Comparison of ENCODE assay signal across 20 mouse cellular contexts in genomic region chr3:142929906-142930305, GRCm38 (mm10).
"Had no signal": no experiment of that assay in that cellular context is flagged by ENCODE, and none has a peak within 500 bp of the region (broad histone marks: within the 10 kb centered on the region; RNA-seq: fewer than 3 reads in every experiment).

No protein-coding gene starts in this region.

- ATAC-seq: midbrain, embryonic 16.5 days had no signal

- H3K4me3 ChIP-seq: midbrain, embryonic 10.5 days; midbrain, embryonic 12.5 days; myocyte; neural tube, embryonic 13.5 days; neural tube, embryonic 15.5 days; stomach, embryonic 15.5 days had no signal

- H3K9ac ChIP-seq: lung, embryonic 14.5 days; midbrain, embryonic 12.5 days; neural tube, embryonic 13.5 days; neural tube, embryonic 15.5 days; stomach, embryonic 15.5 days had no signal

- H3K4me2 ChIP-seq: lung, embryonic 14.5 days; midbrain, embryonic 12.5 days; neural tube, embryonic 13.5 days; neural tube, embryonic 15.5 days; stomach, embryonic 15.5 days had no signal

- DNase-seq: lung, adult 18-20 months; lung, embryonic 14.5 days; lung, postnatal 10 days; lung, postnatal 4 days; midbrain, embryonic 14.5 days; retina, postnatal 1 day; right cerebral cortex, adult 18-20 months; right cerebral cortex, postnatal 25 days; right cerebral cortex, postnatal 4 days; thymus, adult 2 months; thymus, postnatal 25 days; thymus, postnatal 4 days had no signal

- H3K36me3 ChIP-seq: midbrain, embryonic 10.5 days; midbrain, embryonic 12.5 days; neural tube, embryonic 13.5 days; neural tube, embryonic 15.5 days; stomach, embryonic 15.5 days had no signal

- H3K27ac ChIP-seq: midbrain, embryonic 10.5 days; midbrain, embryonic 12.5 days; neural tube, embryonic 13.5 days; neural tube, embryonic 15.5 days; stomach, embryonic 15.5 days; stomach, postnatal 0 days had no signal

- H3K4me1 ChIP-seq: midbrain, embryonic 12.5 days; stomach, embryonic 15.5 days had no signal

- H3K9me3 ChIP-seq: midbrain, embryonic 10.5 days; midbrain, embryonic 12.5 days; neural tube, embryonic 13.5 days; neural tube, embryonic 15.5 days; stomach, embryonic 15.5 days had no signal

- H3K27me3 ChIP-seq: midbrain, embryonic 12.5 days; neural tube, embryonic 13.5 days; neural tube, embryonic 15.5 days; stomach, embryonic 15.5 days had no signal
